Mouse (Mus musculus) splenic B cell, adult 2 months (primary cell): ENCODE data around the gene Ocln.

ENCODE experiments used
- DNase-seq: peaks from one replicate; pipeline ENCODE4 v3.0.0-alpha.2; 2011; ENCODE audit warnings: low read depth, low spot score
- H3K27me3 ChIP-seq: 2 replicates; pipeline ENCODE4 v1.6.1; 2012; ENCODE audit warnings: mild to moderate bottlenecking, low read length, moderate library complexity, mixed read lengths; ENCODE audit not compliant: control insufficient read depth, poor library complexity, insufficient read depth, severe bottlenecking
- H3K36me3 ChIP-seq: 2 replicates; pipeline ENCODE4 v1.6.1; 2012; ENCODE audit warnings: mild to moderate bottlenecking, low read length, moderate library complexity, mixed read lengths; ENCODE audit not compliant: control insufficient read depth, poor library complexity, insufficient read depth, severe bottlenecking

Gene Ocln

DNA sequence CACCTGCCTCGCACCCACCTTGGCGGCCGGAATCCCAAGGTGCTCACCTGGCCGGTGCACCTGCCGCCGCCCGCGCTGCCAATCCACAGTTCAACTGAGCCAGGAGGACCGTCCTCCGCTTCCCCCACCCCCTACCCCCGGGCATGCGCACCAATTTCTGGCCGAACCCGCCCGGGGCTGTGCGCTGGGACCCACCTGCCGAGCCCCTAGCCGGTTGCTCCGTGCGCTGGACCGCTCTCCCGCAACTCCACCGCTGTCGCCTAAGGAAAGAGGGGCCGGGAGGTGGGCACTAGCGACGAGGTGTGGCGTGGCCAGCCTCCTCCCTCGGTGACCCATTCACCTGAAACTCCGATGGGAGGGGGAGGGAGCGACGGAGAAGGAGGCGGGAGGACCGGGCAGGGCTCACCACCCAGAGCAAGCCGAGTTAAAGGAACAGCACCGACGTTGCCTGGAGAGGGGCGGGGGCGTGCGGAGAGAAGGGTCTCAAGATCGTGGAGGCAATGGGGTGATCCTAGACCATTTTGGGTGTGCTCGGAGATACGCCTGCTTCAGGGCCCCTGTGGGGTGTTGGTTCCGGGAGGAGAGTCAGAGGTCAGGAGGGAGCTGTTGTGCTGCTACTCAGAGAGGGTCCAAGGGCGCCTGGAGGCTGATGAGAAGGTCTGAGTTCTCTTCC lies at the start of gene Ocln:
Ocln (minus strand) TSS at position 350 of the 673 bp plus-strand sequence.
- Histone ChIP-seq H3K27me3 (no peaks in the 10 kb centered on the region), H3K36me3 (no peaks in the 10 kb centered on the region)
- peak; percentile 14 for DNase-seq

DNA sequence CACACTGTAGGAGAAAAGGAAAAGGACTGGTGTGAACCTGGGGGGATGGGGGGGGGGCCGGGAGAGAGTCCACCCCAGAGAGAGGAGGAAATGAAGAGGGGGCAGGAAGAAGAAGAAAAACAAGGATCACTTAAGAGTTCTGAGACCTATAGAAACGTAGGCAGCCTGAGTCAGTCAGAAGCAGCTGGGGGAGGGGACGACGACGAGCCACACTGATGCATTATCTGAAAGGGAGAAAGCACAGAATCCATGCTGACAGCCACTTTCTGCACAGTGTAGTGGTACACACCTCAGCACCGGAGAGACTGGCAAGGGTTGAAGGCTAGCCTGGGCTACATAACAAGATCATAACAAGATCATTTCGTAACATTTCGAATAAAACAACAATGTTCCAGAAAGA lies 48.5 kb upstream of the Ocln start:
- DNase-seq: no peak
- H3K36me3 ChIP-seq: peaks cover 6% of the 10 kb centered on the region
- H3K27me3 ChIP-seq: no peaks in the 10 kb centered on the region

DNA sequence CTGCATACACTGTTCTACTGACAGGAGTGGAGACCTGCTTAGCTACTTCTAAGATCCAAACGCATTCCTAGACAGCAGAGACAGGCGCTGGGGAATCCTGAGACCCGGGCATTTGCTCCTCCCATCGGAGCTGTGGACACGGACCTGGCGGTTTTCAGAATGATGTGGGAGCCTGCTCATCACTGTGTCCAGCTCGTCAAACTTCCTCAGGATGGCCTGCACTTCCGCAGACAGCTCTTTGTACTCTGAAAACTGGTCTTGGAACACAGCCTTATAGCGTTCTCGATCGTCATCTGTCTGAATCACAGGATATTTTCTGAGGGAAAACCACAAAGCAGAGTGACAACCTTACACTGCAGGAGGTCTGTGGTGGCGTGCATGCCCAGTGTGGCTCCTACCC lies 47.8 kb upstream of the Ocln start:
- Histone ChIP-seq H3K36me3 (peaks cover 6% of the 10 kb centered on the region), H3K27me3 (no peaks in the 10 kb centered on the region)
- no peak for DNase-seq

DNA sequence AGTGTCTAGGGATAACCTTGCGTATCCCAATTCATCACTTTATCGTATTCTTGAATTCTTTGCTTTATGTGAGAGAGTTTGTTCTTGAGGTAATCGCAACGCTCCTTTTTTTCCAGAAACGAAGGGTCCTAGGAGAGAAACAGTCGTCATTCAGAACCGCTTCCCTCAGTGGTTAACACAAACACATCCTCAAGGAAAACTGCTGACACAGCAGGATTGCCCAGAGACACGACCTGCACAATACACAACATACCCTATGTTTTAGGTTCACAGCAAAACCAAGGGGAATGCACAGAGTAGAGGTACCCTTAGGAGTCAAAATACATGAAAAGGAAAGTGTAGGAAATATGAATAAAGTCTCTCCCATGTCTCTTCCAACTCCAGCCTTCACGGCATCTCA lies 44.8 kb upstream of the Ocln start:
- Histone ChIP-seq H3K36me3 (peaks cover 6% of the 10 kb centered on the region), H3K27me3 (no peaks in the 10 kb centered on the region)

DNA sequence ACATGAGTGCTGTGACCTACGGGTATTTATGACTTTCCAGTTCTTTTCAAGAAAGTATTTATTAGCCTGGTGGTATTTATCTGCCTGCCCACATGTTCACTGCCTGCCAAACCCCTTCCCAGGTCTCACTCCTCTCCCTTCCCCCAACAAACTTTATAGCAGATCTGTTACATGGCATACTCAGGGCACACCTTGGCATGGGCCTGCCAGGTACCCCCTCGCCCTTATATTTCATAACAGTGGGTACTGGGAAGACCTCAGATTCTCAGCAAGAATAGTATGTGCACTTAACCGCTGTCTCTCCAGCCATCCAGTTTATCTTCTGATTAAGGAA lies 43.0 kb upstream of the Ocln start:
- H3K27me3 ChIP-seq: no peaks in the 10 kb centered on the region
- no peak for DNase-seq

More for the DNA sequence above, 44.8 kb upstream of the Ocln start:
- no peak for DNase-seq

DNA sequence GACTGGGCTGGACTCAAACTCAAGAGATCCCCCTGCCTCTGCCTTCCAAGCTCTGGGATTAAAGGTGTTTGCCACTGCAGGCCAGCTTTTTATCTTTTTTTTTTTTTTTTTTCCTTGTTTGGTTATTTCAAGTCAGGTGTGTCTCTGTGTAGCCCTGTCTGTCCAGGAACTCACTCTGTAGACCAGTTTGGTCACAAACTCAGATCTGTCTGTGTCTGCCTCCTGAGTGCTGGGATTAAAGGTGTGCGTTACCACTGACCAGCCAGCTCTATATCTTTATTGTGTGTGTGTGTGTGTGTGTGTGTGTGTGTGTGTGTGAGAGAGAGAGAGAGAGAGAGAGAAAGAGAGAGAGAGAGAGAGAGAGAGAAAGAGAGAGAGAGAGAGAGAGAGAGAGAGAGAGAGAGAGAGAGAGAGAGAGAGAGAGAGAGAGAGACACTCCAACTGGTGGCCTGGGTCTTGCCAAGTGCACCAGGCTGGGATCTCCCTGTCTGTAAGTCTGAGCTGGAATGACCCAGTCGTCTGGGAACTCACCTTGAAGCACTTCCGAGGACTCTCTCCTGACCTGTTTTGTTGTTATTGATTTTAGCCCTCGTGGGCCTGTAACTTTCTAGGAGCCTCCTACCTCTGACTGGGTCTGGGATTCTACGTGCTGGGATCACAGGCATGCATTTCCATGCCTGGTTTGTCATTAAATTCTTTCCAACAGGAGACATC lies 42.5 kb upstream of the Ocln start:
- DNase-seq: no peak
- no peaks in the 10 kb centered on the region for H3K27me3 ChIP-seq
- H3K36me3 ChIP-seq: peaks cover 4% of the 10 kb centered on the region; the same call in 1 of the 2 replicates

More for the DNA sequence above, 43.0 kb upstream of the Ocln start:
- H3K36me3 ChIP-seq: peaks cover 6% of the 10 kb centered on the region

DNA sequence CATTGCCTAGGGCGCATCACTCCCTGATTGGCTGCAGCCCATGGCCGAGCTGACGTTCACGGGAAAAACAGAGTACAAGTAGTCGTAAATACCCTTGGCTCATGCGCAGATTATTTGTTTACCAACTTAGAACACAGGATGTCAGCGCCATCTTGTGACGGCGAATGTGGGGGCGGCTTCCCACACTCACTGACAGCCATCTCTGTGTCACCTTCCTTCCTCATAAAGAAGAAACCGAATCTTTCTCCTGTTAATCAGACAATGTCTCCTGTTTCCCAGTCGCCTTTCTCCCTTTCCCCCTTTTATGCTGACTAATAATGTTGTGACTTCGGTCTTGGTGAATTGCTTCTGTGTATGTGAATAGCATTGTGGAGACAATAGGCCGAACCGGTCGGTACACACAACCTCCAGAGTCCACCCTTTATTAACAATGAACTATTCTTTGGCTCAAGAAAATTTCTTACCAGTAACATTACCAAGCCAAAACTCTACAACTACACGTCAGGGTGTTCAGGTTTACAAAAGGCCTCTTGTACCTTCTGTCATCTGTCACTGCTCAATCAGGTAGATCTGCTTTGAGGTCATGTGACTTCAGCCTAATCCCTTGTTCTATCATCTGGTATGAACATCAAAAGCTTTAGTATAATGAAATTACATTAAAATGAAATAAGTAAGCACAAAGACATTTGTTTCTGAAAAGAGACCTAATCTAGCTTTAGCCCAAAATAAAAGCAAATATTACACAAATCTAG lies 41.7 kb upstream of the Ocln start:
- peak; percentile 84 for DNase-seq
- peaks cover 4% of the 10 kb centered on the region; the same call in 1 of the 2 replicates for H3K36me3 ChIP-seq

DNA sequence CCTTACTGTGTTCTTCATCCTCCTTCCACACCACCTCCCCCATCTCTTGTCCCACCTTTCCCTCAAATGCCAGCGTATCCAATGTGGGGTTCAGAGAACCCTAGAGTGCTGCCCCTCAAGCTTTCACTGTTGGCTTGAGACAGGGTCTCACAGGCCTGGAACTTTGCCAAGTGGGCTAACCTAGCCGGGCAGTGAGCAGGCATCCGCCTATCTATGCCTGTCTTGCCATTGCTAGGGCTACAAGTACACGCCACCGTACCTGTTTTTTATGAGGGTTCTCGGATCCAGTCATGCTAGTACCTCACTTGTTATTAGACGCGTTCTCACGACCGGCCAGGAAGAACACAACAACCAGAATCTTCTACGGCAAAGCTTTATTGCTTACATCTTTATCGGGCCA lies 36.1 kb upstream of the Ocln start:
- DNase-seq: no peak
- Histone ChIP-seq H3K36me3 (no peaks in the 10 kb centered on the region), H3K27me3 (no peaks in the 10 kb centered on the region)

More for the DNA sequence above, 41.7 kb upstream of the Ocln start:
- no peaks in the 10 kb centered on the region for H3K27me3 ChIP-seq

DNA sequence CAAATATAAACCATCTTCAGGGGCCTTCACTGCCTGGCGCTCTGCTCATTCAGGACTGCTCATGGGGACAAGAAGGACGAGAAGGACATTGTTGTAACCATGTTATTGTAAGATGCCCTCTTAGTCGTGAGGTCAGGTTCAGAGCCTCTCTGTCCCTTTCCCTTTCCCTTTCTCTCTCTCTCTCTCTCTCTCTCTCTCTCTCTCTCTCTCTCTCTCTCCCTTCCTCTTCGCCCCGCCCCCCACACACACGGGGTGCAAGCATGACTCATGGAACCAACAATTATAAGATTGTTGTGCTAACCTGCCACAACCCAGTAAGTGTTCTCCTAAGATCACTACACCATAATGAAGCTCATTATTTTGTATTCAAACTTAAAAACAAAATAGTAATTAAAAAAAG lies 29.6 kb upstream of the Ocln start:
- Histone ChIP-seq H3K36me3 (no peaks in the 10 kb centered on the region), H3K27me3 (no peaks in the 10 kb centered on the region)
- DNase-seq: no peak

DNA sequence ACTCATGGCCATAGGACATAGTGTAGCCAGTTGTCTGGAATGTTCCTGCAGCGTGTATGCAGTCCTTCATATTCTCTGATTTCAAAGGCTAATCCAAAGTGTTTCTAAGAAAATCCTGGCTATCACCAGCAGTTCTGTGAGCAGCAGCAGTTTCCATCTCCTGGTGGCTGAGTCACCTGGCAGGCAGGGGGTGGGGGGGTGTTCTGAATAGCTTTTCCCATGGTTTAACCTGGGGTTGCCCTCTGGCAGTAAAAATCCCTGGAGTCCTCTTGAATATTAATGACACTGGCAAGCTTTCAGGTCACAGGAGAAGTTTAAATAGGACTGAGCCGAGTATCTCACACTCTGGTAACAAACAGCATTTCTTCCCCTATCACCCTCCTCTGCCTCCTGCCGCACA lies 29.2 kb upstream of the Ocln start:
- no peak for DNase-seq
- Histone ChIP-seq H3K36me3 (no peaks in the 10 kb centered on the region), H3K27me3 (no peaks in the 10 kb centered on the region)

DNA sequence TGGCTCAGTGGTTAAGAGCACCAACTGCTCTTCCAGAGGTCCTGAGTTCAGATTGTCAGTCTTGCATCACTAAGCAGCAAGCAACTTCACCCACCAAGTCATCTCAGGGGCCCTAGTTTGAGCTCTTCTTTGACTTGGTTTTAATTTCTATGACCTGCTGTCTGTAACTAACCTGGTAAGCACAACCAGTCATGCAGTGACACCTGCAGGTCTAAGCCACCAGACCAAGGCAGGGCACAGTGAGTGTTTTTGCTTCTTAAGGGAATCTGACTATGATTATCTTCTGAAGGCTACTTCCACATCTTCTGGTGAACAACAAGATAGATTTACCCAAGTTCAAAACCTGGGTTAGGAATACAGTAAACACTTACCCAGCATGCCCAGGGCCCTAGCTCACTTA lies 27.4 kb upstream of the Ocln start:
- Histone ChIP-seq H3K27me3 (no peaks in the 10 kb centered on the region), H3K36me3 (no peaks in the 10 kb centered on the region)
- DNase-seq: no peak

DNA sequence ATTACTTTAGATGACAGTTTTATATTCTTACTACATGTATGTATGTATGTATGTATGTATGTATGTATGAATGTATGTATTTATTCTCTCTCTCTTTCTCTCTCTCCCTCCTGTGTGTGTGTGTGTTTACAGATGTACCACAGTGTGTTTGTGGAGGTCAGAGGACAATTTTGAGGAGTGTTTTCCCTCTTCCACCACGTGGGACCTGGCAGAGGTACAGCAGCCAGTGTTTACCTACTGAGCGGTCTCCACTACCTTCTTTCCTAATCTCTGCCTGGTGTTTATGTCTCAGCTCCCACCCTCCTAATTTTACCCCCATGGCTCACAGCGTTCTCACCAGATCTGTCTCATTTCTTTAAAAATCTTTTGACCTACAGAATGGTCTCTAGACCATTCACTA lies 26.7 kb upstream of the Ocln start:
- H3K36me3 ChIP-seq: no peaks in the 10 kb centered on the region
- no peaks in the 10 kb centered on the region for H3K27me3 ChIP-seq
- DNase-seq: no peak

DNA sequence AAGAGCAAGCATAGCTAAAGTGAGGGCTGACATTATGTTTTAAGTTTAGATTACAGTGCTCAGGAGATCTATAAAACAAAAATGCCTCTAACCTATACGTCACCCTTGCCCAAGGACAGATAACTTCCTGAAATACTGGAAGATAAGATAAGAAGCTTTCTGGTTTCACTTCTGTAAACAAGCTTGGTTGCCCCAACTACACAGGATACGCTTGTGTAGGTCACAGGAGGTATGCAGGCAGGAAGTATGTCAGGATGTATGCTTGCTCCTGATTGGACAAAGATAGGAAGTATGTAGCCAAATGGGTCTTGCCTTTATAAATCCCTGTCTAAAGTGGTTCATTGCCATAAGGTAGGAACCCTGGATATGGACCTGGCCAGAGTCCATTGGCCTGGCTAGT lies 23.4 kb upstream of the Ocln start:
- no peaks in the 10 kb centered on the region for H3K27me3 ChIP-seq
- peak; percentile 88 for DNase-seq

DNA sequence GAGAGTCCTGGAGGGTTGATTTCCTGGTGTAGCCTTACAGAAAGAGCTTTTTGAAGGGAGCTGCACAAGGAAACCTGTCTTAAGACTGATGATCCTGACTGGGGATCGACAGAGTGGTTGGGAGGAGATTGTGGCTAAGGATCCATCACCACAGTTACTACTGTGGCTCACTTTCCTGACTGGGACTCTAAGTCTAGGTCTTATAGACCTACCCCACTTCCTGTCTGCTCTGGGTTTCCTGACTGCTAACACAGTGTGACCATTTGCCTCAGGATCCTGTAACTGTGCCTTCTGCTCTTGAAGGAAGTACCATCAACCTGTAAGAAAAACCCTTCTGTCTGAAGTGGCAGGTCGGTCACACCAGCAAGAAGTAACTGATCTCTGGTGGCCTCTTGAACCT lies 18.2 kb upstream of the Ocln start:
- H3K27me3 ChIP-seq: no peaks in the 10 kb centered on the region
- no peak for DNase-seq
- H3K36me3 ChIP-seq: no peaks in the 10 kb centered on the region

More for the DNA sequence above, 23.4 kb upstream of the Ocln start:
- no peaks in the 10 kb centered on the region for H3K36me3 ChIP-seq

DNA sequence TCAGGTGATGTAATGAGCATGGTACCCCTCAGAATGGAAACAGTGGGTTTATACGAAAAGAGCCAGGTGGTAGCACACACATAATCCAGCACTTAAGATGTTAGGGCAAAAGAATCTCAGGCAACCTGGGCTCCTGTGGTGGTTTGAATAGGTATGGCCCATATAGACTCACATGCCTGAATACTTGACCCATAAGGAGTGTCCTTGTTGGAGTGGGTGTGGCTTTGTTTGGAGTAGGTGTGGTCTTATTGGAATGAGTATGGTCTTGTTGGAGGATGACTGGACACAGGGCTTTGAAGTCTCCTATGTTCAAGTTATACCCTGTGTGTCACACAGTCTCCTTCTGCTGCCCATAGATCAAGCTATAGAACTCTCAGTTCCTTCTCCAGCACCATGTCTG lies 15.8 kb upstream of the Ocln start:
- H3K27me3 ChIP-seq: no peaks in the 10 kb centered on the region
- H3K36me3 ChIP-seq: no peaks in the 10 kb centered on the region
- no peak for DNase-seq
